Mouse (Mus musculus): ENCODE data around the gene Sh3bgrl2. TPM values are rescaled to one million over a fixed set of nuclear protein-coding genes. Genes with fewer than 3 reads are reported as not detected.

The Sh3bgrl2 gene
- polyA plus RNA-seq, 1 experiment from 2014 or later = 10.6 TPM

DNA sequence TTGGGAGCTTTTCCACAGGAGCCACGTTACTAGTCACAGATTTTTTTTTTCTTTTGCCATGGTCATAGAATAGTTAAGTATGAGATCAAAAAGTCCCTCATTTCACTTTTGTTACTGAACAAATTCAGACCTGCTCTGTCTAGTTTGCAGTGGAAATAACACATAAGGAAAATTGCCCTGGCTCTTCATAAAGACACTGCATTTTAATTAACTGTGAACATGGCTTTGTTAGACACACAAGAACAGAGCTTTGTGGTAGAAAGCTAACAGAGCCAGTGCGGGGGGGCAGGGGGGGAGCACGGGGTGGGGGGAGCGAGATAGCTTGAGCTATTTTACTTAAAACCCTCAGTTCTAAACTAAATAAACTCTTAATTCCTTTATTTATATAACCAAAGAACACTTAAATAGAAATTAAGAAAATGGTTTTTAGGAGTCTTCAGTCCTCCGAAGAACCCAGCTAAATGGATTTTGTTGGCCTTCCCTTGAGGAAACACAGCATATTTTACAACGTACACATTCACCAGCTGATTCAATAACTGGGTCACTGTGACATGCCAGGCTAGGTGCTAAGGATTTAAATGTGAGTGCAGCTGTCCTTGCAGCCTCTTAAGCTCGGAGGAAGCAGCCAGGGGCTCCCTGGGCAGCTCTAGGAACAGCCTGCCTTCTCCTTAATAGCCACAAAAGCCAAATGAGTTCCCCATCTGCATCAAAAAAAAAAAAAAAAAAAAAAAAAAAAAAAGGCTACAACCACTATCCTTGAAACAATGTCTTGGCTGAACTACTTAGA lies 100.0 kb downstream of the Sh3bgrl2 start:
- Histone ChIP-seq H3K9me3 (ENCODE audit: control insufficient read depth, low read length) (no peaks in the 10 kb centered on the region), H3K4me2 (ENCODE audit: low read length) (no peak overlapping the region), H3K27me3 (replicated peaks; ENCODE audit: control insufficient read depth, insufficient read depth, low read length) (no peaks in the 10 kb centered on the region), H3K4me3 (ENCODE audit: low read length) (no peak overlapping the region), H3K9ac (ENCODE audit: low read depth, low read length) (no peak overlapping the region), H3K4me1 (ENCODE audit: control insufficient read depth, insufficient read depth, low read depth, low read length) (peaks cover 3% of the 10 kb centered on the region), H3K36me3 (ENCODE audit: control insufficient read depth, insufficient read depth, low read length) (no peaks in the 10 kb centered on the region), H3K27ac (ENCODE audit: low read depth, low read length) (no peak overlapping the region)
- no peak; the same call in 1 of the 2 replicates for ATAC-seq
- WGBS = 21% methylated on average over 7 of the region's 7 CpGs

DNA sequence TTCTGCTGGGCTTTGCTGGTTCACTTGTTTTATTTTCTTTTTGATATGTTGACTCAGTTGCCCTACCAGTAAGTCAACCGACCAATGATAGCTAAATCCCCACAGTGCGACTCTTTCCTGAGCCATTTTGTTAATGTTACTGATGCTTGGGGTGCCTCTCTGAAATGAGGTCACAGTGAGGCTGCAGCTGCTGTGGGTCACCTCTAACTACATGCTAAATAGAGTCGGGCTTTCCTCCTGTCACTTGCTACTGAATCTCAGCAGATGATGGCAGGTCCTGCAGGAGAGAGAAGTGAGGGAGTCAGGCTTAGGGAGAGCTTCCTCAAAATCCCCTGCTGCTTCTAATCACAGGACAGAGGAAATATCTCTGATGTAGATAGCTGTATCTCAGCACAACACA lies 100.6 kb downstream of the Sh3bgrl2 start:
- Histone ChIP-seq H3K4me3 (ENCODE audit: low read length) (no peak overlapping the region), H3K27ac (ENCODE audit: low read depth, low read length) (peak overlapping the region; percentile 16; the same call in 1 of the 2 replicates), H3K9me3 (ENCODE audit: control insufficient read depth, low read length) (no peaks in the 10 kb centered on the region), H3K4me2 (ENCODE audit: low read length) (no peak overlapping the region), H3K27me3 (replicated peaks; ENCODE audit: control insufficient read depth, insufficient read depth, low read length) (no peaks in the 10 kb centered on the region), H3K9ac (ENCODE audit: low read depth, low read length) (no peak overlapping the region), H3K36me3 (ENCODE audit: control insufficient read depth, insufficient read depth, low read length) (no peaks in the 10 kb centered on the region), H3K4me1 (ENCODE audit: control insufficient read depth, insufficient read depth, low read depth, low read length) (peaks cover 3% of the 10 kb centered on the region)
- 18% methylated on average over 3 of the region's 3 CpGs for WGBS
- no peak for ATAC-seq

DNA sequence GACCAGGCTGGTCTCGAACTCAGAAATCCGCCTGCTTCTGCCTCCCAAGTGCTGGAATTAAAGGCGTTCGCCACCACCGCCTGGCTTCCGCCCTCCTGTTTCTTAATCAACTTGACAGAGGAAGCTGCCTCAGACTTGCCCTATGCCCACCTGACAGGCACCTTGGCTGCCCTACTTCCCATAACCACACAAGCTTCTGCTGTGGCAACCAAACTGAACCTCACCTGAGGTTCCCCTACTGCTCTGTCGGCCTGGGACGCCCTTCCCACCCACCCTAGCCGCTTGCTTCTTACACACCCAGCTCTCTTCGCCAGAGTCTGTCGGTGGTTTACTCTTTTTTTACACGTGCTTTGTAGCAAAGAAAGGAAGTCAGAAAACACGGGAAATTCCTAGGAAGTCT lies 103.9 kb downstream of the Sh3bgrl2 start:
- no peak overlapping the region for H3K9ac ChIP-seq (ENCODE audit: low read depth, low read length)
- H3K4me1 ChIP-seq (ENCODE audit: control insufficient read depth, insufficient read depth, low read depth, low read length) = peaks cover 4% of the 10 kb centered on the region
- H3K4me2 ChIP-seq (ENCODE audit: low read length) = no peak overlapping the region
- H3K27me3 ChIP-seq (replicated peaks; ENCODE audit: control insufficient read depth, insufficient read depth, low read length) = no peaks in the 10 kb centered on the region
- 85% methylated on average over 13 of the region's 13 CpGs for WGBS
- no peaks in the 10 kb centered on the region for H3K9me3 ChIP-seq (ENCODE audit: control insufficient read depth, low read length)
- no peak for ATAC-seq
- no peak overlapping the region for H3K27ac ChIP-seq (ENCODE audit: low read depth, low read length)
- no peak overlapping the region for H3K4me3 ChIP-seq (ENCODE audit: low read length)
- H3K36me3 ChIP-seq (ENCODE audit: control insufficient read depth, insufficient read depth, low read length) = no peaks in the 10 kb centered on the region

DNA sequence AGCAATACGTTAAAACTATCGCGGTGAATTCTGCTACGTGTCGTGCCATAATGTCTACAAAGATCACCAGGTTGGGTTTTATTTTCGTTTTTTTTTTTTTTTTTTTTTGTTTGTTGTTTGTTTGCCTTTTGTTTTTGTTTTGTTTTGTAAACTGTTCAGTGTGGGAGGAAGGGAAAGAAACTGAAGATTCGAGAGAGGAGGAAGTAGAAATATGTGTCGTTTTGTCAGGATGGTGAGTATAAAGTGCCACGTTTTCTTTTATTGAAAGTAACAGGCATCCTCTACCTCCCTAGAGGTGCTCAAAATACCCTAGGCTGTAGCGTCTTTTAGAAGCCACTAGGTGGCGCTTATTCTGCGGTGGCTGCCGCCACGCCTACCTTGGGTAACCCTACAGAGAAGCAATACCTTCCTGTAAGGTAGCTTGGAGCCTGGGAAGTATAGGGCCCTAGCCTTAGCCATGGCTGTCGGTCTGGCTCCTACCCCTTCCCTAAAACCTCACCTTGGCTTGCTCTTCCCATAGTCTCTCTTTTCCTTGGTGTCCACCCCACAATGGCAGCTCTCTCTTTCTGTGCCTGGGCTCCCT lies 104.6 kb downstream of the Sh3bgrl2 start:
- Histone ChIP-seq H3K27ac (ENCODE audit: low read depth, low read length) (no peak overlapping the region), H3K4me2 (ENCODE audit: low read length) (no peak overlapping the region), H3K4me1 (ENCODE audit: control insufficient read depth, insufficient read depth, low read depth, low read length) (peaks cover 7% of the 10 kb centered on the region), H3K27me3 (replicated peaks; ENCODE audit: control insufficient read depth, insufficient read depth, low read length) (no peaks in the 10 kb centered on the region), H3K9me3 (ENCODE audit: control insufficient read depth, low read length) (no peaks in the 10 kb centered on the region), H3K36me3 (ENCODE audit: control insufficient read depth, insufficient read depth, low read length) (no peaks in the 10 kb centered on the region), H3K9ac (ENCODE audit: low read depth, low read length) (no peak overlapping the region), H3K4me3 (ENCODE audit: low read length) (no peak overlapping the region)
- no peak for ATAC-seq
- 34% methylated on average over 15 of the region's 15 CpGs for WGBS

DNA sequence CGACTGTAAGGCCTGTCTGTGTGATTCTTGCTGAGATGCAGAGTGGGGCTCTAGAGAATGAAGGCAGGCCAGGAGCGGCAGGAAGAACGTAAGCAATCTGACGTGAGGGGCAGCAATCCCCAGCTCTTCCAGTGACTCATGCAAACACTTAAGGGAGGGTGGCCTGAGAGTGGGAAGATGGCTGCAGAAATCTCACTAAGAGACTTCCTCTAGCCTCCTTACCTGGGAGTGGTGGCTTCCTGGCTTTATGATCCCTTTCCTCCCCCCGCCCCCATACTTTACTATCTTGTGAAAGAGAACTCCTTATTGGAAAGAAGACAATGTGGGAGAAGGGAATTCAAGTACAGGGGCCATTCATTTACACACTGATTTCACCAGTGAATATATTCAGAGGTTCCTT lies 106.5 kb downstream of the Sh3bgrl2 start:
- H3K4me1 ChIP-seq (ENCODE audit: control insufficient read depth, insufficient read depth, low read depth, low read length) = peaks cover 4% of the 10 kb centered on the region
- no peak overlapping the region for H3K4me2 ChIP-seq (ENCODE audit: low read length)
- no peak overlapping the region for H3K27ac ChIP-seq (ENCODE audit: low read depth, low read length)
- no peaks in the 10 kb centered on the region for H3K36me3 ChIP-seq (ENCODE audit: control insufficient read depth, insufficient read depth, low read length)
- no peaks in the 10 kb centered on the region for H3K27me3 ChIP-seq (replicated peaks; ENCODE audit: control insufficient read depth, insufficient read depth, low read length)
- H3K9me3 ChIP-seq (ENCODE audit: control insufficient read depth, low read length) = no peaks in the 10 kb centered on the region
- no peak for ATAC-seq
- H3K4me3 ChIP-seq (ENCODE audit: low read length) = no peak overlapping the region
- WGBS = 75% methylated on average over 5 of the region's 5 CpGs
- no peak overlapping the region for H3K9ac ChIP-seq (ENCODE audit: low read depth, low read length)

DNA sequence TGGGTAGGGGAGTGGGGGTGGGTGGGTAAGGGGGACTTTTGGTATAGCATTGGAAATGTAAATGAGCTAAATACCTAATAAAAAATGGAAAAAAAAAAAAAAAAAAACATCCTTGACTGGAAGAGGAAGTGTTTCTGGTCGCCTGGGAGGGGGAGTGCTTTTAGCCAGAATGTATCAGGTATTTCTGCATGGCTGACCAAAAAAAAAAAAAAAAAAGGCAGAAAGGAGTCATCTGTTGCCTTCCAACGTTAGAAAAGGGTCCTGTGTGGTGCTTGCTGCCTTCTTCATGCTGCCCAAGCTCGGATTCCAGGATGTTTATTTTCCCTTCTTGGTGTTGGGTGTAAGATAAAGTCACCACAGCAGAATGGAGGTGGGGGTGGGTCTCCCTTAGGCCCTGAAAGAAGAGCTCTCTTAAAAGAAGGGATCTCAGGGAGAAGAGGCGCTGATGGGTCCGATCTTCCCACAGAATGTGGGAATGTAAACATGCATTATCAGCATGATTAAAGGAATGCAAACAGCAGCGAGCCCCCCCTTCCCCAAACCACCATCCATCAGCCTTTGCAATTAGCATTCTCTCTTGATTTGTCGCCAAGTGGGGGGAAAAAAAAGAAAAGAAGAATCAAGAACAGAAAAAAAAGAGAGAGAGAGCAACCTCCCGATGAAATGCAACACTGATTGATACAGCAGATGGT lies 109.0 kb downstream of the Sh3bgrl2 start:
- no peak overlapping the region; the same call in 1 of the 2 replicates for H3K9ac ChIP-seq (ENCODE audit: low read depth, low read length)
- ATAC-seq = peak; percentile 14; the same call in 1 of the 2 replicates
- 0 out of 2 replicates have a peak overlapping the region, but pooled peaks have one; percentile 1 for H3K4me3 ChIP-seq (ENCODE audit: low read length)
- H3K9me3 ChIP-seq (ENCODE audit: control insufficient read depth, low read length) = no peaks in the 10 kb centered on the region
- H3K36me3 ChIP-seq (ENCODE audit: control insufficient read depth, insufficient read depth, low read length) = no peaks in the 10 kb centered on the region
- H3K27ac ChIP-seq (ENCODE audit: low read depth, low read length) = peak overlapping the region; percentile 37
- H3K4me2 ChIP-seq (ENCODE audit: low read length) = peak overlapping the region; percentile 49
- H3K4me1 ChIP-seq (ENCODE audit: control insufficient read depth, insufficient read depth, low read depth, low read length) = peaks cover 4% of the 10 kb centered on the region
- WGBS = 14% methylated on average over 8 of the region's 8 CpGs
- no peaks in the 10 kb centered on the region for H3K27me3 ChIP-seq (replicated peaks; ENCODE audit: control insufficient read depth, insufficient read depth, low read length)

DNA sequence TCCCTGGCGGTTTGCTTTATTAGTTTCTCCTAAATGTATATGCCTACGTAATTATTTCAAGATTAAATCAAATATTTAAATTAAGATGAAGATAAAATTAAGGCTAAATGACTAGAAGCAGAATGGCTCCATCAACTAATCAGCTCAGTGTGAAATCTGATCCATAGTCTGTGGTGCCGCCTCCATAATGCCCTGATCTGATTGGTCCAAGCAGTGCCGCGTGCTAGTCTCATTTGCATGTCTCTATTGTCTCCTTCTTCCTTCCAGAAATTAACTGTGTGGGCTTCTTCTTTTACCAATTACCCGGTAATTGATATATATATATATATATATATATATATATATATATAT lies 109.5 kb downstream of the Sh3bgrl2 start:
- no peaks in the 10 kb centered on the region for H3K9me3 ChIP-seq (ENCODE audit: control insufficient read depth, low read length)
- WGBS = 27% methylated on average over 6 of the region's 6 CpGs
- H3K9ac ChIP-seq (ENCODE audit: low read depth, low read length) = no peak overlapping the region
- peaks cover 4% of the 10 kb centered on the region for H3K4me1 ChIP-seq (ENCODE audit: control insufficient read depth, insufficient read depth, low read depth, low read length)
- peak; percentile 85 for ATAC-seq
- peak overlapping the region; percentile 37; the same call in 1 of the 2 replicates for H3K27ac ChIP-seq (ENCODE audit: low read depth, low read length)
- no peaks in the 10 kb centered on the region for H3K27me3 ChIP-seq (replicated peaks; ENCODE audit: control insufficient read depth, insufficient read depth, low read length)
- no peaks in the 10 kb centered on the region for H3K36me3 ChIP-seq (ENCODE audit: control insufficient read depth, insufficient read depth, low read length)
- H3K4me3 ChIP-seq (ENCODE audit: low read length) = 0 out of 2 replicates have a peak overlapping the region, but pooled peaks have one; percentile 1
- peak overlapping the region; percentile 49 for H3K4me2 ChIP-seq (ENCODE audit: low read length)

DNA sequence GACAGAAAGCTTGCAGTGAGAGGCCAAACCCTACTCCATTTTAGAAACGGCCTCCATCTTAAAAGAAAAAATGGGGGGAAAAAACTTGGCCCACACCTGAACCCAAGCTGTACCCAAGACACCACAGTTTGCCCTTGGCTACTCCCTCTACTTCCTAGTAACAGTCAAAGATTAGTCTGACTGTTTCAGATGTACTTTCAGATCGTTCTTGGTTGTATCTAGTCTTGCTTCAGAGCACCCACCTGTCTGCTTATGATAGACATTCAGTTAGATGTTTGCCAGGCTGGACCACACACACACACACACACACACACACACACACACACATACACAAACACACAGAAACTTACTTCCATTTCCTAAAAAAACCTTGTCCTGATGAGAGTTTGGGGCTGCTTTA lies 111.0 kb downstream of the Sh3bgrl2 start:
- WGBS = 93% methylated on average over 2 of the region's 2 CpGs
- ATAC-seq = no peak

DNA sequence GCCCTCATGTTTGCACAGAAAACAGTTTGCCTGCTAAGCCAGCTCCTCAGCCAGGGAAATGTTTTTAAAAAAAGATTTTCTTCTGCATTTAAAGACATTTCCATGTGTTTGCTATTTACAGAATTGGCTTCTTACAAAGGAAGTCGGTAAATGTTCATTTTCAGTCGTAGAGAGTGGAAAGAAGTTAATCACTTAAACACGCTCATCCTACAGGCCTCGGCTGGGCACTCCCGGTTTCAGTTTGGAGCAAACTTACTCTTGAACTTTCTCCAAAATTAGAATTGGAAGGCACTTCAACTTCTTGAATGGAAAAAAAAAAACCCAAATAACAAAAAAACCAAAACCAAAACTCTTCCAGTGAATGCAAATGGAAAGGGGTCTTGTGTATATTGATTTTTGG lies 113.7 kb downstream of the Sh3bgrl2 start:
- ATAC-seq = no peak
- H3K9ac ChIP-seq (ENCODE audit: low read depth, low read length) = no peak overlapping the region
- no peaks in the 10 kb centered on the region for H3K27me3 ChIP-seq (replicated peaks; ENCODE audit: control insufficient read depth, insufficient read depth, low read length)
- no peak overlapping the region for H3K4me2 ChIP-seq (ENCODE audit: low read length)
- H3K27ac ChIP-seq (ENCODE audit: low read depth, low read length) = no peak overlapping the region
- no peak overlapping the region for H3K4me3 ChIP-seq (ENCODE audit: low read length)
- H3K4me1 ChIP-seq (ENCODE audit: control insufficient read depth, insufficient read depth, low read depth, low read length) = peaks cover 4% of the 10 kb centered on the region
- 84% methylated on average over 5 of the region's 5 CpGs for WGBS
- H3K9me3 ChIP-seq (ENCODE audit: control insufficient read depth, low read length) = no peaks in the 10 kb centered on the region
- no peaks in the 10 kb centered on the region for H3K36me3 ChIP-seq (ENCODE audit: control insufficient read depth, insufficient read depth, low read length)

More for the DNA sequence above, 111.0 kb downstream of the Sh3bgrl2 start:
- H3K4me1 ChIP-seq (ENCODE audit: control insufficient read depth, insufficient read depth, low read depth, low read length) = peaks cover 4% of the 10 kb centered on the region
- no peak overlapping the region for H3K27ac ChIP-seq (ENCODE audit: low read depth, low read length)
- no peak overlapping the region for H3K4me3 ChIP-seq (ENCODE audit: low read length)
- no peak overlapping the region for H3K4me2 ChIP-seq (ENCODE audit: low read length)
- H3K36me3 ChIP-seq (ENCODE audit: control insufficient read depth, insufficient read depth, low read length) = no peaks in the 10 kb centered on the region
- H3K9me3 ChIP-seq (ENCODE audit: control insufficient read depth, low read length) = no peaks in the 10 kb centered on the region
- no peak overlapping the region for H3K9ac ChIP-seq (ENCODE audit: low read depth, low read length)
- no peaks in the 10 kb centered on the region for H3K27me3 ChIP-seq (replicated peaks; ENCODE audit: control insufficient read depth, insufficient read depth, low read length)
